Mouse (Mus musculus) bone marrow, adult 2 months (tissue): ENCODE data around the gene Tmem115. TPM values are rescaled to one million over a fixed set of nuclear protein-coding genes. Genes with fewer than 3 reads are reported as not detected.
A peak's percentile ranks its signal among the peaks of the same experiment; 100 is the strongest.
"Not testable (repeated sequence)": the region's sequence is repeated elsewhere in the genome, so short reads cannot be mapped to it uniquely, and the experiment has no call there.

Source experiments
- H3K27ac ChIP-seq: fragments of 200-500 bp; 2 replicates; pipeline ENCODE4 v1.5.1; 2012; ENCODE audit warnings: low read depth, mild to moderate bottlenecking, control low read depth, inconsistent platforms, low read length; ENCODE audit not compliant: control insufficient read depth, poor library complexity, insufficient read depth
- H3K4me1 ChIP-seq: fragments of 200-500 bp; 2 replicates; pipeline ENCODE4 v1.6.1; 2011; ENCODE audit warnings: low read length; ENCODE audit not compliant: control insufficient read depth, insufficient read depth
- H3K4me3 ChIP-seq: fragments of 200-500 bp; replicated peaks from 2 replicates; pipeline ENCODE3; 2011; ENCODE audit warnings: mild to moderate bottlenecking, low read depth, low read length, control low read depth; ENCODE audit not compliant: control insufficient read depth
- CTCF ChIP-seq: fragments of 200-500 bp; IDR thresholded peaks from 2 replicates; pipeline ENCODE4 v1.5.1; 2011; ENCODE audit warnings: low read length, control low read depth; ENCODE audit not compliant: control insufficient read depth, insufficient read depth
- POLR2A ChIP-seq: fragments of 200-500 bp; IDR thresholded peaks from 2 replicates; pipeline ENCODE4 v1.6.1; 2011; ENCODE audit warnings: low read depth, mild to moderate bottlenecking, control low read depth, low read length, borderline replicate concordance; ENCODE audit not compliant: control insufficient read depth
- WGBS: fragments of 180-500 bp; shearing (Covaris S2); methylation state at CpG from one replicate; pipeline ENCODE4 v1.1.7; 2018; 5-methylcytosine and 5-hydroxymethylcytosine counted together
- polyA plus RNA-seq: library from polyadenylated mRNA; stranded (reverse); fragments of >200 nt; gene quantifications from 2 replicates; pipeline ENCODE4 v1.2.4, GENCODE M21; 2011; ENCODE audit warnings: low replicate concordance; ENCODE audit not compliant: missing spikeins, insufficient read depth, insufficient read length

Tmem115 gene
- polyA plus RNA-seq, 1 experiment, result 6.6 TPM

DNA sequence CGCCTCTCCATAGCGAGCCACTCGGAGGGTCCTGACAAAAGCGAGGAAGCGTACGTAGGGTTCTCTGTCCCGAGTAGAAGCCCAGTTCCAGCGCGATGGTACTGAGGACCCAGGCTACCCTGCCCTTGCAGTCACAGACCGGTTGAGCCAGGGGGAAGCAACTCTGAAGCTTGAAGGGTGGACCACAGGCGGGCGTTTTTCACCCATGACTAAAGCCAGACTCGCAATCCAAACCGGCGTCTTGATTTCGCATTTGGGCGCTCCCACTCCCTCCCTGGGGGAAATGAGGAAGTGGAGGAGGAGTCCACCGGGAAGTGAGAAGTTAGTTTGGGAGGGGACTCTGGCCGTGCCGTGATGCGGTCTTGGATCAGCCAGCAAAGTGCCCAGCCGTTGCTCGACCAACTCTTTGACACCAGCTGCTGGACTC, 21.3 kb downstream of the Tmem115 start:
- WGBS, result under 1% methylated on average over 23 of the region's 23 CpGs
- peaks cover 12% of the 10 kb centered on the region for H3K4me1 ChIP-seq
- peak overlapping the region; percentile 94 for H3K4me3 ChIP-seq
- peak overlapping the region; percentile 98 for H3K27ac ChIP-seq
- TF ChIP-seq CTCF, result no peak
- TF ChIP-seq POLR2A, result 0 out of 2 replicates have a peak, but pooled peaks have one; percentile 35

DNA sequence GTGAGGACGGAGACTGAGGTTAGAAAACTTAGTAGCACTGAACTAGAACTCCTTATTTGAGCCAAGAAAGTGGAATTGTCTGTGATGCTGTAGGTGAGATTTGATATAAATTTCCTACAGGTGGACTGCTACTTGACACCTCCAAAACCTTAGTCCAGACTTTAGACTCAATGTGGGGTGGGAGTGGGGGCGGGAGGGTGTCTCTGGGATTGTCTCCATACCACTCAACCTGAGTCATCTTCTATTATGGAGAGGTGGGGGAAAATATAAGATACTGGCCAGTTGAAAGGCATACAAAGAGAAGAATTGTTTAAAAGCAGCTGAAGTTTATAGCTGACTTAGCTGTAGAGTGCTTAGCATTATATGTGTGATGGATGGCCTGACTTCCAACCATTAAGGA, 22.0 kb downstream of the Tmem115 start:
- 34% methylated on average over 2 of the region's 2 CpGs for WGBS
- Histone ChIP-seq H3K4me3 (peak overlapping the region; percentile 94), H3K27ac (peak overlapping the region; percentile 98; the same call in 1 of the 2 replicates), H3K4me1 (peaks cover 11% of the 10 kb centered on the region)
- TF ChIP-seq POLR2A (no peak), CTCF (no peak)

DNA sequence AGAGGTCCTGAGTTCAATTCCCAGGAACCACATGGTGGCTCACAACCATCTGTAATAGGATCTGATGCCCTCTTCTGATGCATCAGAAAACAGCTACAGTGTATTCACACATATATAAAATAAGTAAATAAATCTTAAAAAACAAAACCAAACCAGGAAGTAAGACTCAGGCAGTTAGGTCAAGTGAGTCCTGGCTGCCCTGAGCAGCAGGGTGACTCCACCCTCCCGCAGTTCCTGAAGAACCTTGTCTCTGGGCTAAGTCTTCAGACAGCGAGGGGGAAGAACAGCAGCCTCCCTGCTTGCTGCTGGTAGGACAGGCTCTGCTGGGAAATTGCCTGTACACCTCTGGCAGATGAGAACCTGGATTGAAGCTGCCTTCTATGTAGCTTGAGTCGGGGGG, 22.6 kb downstream of the Tmem115 start:
- Histone ChIP-seq H3K27ac (peak overlapping the region; percentile 53; the same call in 1 of the 2 replicates), H3K4me1 (peaks cover 6% of the 10 kb centered on the region), H3K4me3 (no peak overlapping the region)
- WGBS, result 19% methylated on average over 3 of the region's 3 CpGs
- TF ChIP-seq POLR2A (no peak), CTCF (no peak)

DNA sequence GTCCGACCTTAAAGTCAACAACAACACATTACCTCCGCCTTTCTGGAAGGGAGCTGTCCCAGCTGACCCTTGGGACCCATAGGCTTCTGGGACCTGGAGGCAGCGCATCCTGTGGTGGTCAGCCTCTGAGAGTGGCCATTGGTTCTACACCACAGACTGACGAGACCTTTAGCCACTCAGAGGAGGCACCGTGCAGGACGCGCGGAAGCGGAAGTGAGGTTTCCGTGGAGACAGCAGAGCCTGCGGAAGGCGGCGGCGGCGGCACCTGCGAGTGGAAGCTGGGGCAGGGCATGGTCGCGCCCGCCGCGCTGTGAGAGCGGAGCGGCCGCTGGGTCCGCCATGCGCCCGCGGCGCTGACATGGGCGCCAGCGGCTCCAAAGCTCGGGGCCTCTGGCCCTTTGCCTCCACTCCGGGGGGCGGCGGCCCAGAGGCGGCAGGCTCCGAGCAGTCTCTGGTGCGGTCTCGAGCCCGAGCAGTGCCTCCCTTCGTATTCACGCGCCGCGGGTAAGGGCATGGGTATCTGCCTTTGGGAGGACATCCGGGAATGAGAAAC, 29.4 kb downstream of the Tmem115 start, which contains the start of gene Tusc2:
Tusc2 (plus strand) TSS at position 227 of the 553 bp plus-strand sequence.
- Histone ChIP-seq H3K4me1 (no peaks in the 10 kb centered on the region; the same call in 1 of the 2 replicates), H3K4me3 (peak within 1 kb of the TSS; percentile 50), H3K27ac (peak within 1 kb of the TSS; percentile 66)
- WGBS, result under 1% methylated on average over 46 of the region's 46 CpGs
- TF ChIP-seq POLR2A, result peak; percentile 74; the same call in 1 of the 2 replicates
- no peak for TF ChIP-seq CTCF

DNA sequence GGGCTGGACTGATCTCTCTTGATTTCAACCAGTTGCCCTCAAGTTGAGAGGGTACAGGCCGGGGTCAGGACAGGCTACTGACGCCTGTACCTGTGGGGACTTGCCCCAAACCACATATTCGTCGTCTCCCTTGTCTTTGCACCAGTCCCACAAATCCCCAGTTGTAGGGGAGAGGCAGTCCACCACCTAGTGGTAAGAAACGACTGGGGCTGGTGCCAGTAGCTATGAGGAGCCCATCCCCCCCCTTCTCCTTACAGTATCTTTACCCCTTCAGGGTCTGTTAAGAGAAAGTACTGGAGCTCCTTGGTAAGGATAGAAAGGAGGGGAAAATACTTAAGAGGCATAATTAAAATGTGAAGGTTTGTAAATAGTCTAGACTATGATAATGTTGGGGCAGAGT, 31.8 kb downstream of the Tmem115 start:
- not testable (repeated sequence) for H3K4me3 ChIP-seq, H3K27ac ChIP-seq, H3K4me1 ChIP-seq
- 42% methylated on average over 5 of the region's 5 CpGs for WGBS

DNA sequence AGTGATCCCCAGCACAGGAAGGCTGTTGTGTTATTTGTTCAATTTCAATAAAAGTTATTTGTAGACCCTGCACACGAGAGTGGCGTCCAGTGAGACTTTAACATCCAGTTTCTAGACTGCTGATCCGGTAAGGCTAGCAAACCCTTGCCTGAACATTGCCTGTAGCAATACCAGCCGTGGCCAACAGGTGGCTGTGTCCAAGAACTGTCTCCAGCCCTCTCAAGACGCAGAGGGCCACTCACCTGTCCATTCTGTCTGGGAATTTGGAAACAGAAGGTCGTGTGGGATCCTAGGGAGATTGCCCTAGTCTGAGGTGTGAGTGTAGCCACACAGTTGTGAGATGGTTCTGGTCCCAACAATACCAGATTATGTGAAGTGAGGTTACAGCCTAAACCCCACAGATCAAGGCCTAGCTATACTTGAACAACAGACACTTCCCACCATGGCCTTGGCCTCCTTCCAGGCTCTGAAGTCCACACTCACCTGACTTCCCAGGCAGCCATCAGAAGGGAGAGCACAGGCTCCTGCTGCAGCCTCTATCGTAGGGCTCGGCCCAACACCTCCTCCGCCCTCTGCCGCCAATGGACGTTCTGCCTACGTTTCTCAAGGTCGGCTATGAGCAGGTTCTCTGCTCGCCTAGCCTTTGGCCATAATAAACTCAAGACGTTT, 32.4 kb downstream of the Tmem115 start:
- H3K27ac ChIP-seq, result no peak overlapping the region
- 58% methylated on average over 15 of the region's 15 CpGs for WGBS
- TF ChIP-seq CTCF, result peak; percentile 88
- TF ChIP-seq POLR2A, result no peak
- H3K4me1 ChIP-seq, result no peaks in the 10 kb centered on the region; the same call in 1 of the 2 replicates
- H3K4me3 ChIP-seq, result no peak overlapping the region

DNA sequence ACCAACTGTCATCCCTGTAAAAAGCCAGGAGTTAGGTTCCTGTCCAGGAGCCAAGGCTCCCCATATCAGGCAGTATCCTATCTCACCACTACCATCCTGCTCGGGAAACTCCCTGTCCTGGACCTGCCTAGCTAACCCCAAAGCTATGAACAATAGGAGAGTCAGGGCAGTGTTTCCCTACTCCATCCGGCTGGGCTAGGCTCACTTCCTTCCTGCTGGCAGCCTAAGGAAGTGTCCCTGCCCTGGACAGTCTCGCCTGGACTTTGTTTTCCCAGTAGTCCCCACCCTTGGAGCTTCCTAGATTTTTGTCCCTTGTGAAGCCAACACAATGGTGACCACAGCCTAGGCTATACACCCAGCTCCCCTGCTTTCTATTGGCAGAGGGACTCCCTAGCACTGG, 33.1 kb downstream of the Tmem115 start:
- H3K4me3 ChIP-seq, result no peak overlapping the region
- no peak overlapping the region for H3K27ac ChIP-seq
- H3K4me1 ChIP-seq, result no peaks in the 10 kb centered on the region; the same call in 1 of the 2 replicates
- 46% methylated on average over 3 of the region's 3 CpGs for WGBS
- TF ChIP-seq POLR2A (no peak), CTCF (no peak)

DNA sequence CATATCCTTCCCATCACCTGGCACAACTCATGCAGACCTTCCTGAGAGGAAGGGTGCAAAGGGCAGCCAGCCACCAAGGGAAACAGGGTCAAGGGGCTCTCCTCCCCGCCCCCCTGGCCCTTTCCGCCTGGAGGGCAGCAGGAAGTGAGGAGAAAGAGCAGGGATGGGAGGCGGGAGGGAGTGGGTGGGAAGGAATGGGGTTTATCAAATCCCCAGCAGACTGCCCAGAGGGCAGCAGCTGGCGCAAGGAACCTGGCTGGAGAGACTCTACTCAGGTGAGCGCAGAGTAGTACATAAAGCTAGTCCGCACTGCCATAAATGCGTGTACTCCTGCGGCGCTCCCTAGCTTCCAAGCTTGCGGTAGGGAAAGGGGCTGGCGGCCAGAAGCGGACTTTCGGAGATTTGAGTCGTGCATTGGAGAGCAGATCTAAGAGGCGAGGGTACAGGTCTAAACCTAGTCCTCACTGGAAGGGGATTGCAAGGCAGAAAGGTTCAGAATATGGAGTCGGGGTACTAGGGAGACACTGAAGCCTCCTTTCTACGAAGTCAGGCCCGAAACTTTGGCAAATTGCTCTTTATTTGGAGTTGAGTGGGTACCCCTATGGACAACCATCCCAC, 34.1 kb downstream of the Tmem115 start, which contains the start of gene Hyal2:
Hyal2 (plus strand) TSS at position 244 of the 618 bp plus-strand sequence.
- H3K27ac ChIP-seq, result peak within 1 kb of the TSS; percentile 9; the same call in 1 of the 2 replicates
- 64% methylated on average over 18 of the region's 18 CpGs for WGBS
- TF ChIP-seq POLR2A (no peak), CTCF (no peak)
- no peaks in the 10 kb centered on the region; the same call in 1 of the 2 replicates for H3K4me1 ChIP-seq
- H3K4me3 ChIP-seq, result peak within 1 kb of the TSS; percentile 74
